Mouse (Mus musculus) bone marrow, adult 2 months (tissue): ENCODE measurements around the gene Med24.

Source experiments
- CTCF ChIP-seq: fragments of 200-500 bp; IDR thresholded peaks from 2 replicates; pipeline ENCODE4 v1.5.1; 2011; ENCODE audit warnings: low read length, control low read depth; ENCODE audit not compliant: control insufficient read depth, insufficient read depth
- POLR2A ChIP-seq: fragments of 200-500 bp; IDR thresholded peaks from 2 replicates; pipeline ENCODE4 v1.6.1; 2011; ENCODE audit warnings: low read depth, mild to moderate bottlenecking, control low read depth, low read length, borderline replicate concordance; ENCODE audit not compliant: control insufficient read depth

DNA sequence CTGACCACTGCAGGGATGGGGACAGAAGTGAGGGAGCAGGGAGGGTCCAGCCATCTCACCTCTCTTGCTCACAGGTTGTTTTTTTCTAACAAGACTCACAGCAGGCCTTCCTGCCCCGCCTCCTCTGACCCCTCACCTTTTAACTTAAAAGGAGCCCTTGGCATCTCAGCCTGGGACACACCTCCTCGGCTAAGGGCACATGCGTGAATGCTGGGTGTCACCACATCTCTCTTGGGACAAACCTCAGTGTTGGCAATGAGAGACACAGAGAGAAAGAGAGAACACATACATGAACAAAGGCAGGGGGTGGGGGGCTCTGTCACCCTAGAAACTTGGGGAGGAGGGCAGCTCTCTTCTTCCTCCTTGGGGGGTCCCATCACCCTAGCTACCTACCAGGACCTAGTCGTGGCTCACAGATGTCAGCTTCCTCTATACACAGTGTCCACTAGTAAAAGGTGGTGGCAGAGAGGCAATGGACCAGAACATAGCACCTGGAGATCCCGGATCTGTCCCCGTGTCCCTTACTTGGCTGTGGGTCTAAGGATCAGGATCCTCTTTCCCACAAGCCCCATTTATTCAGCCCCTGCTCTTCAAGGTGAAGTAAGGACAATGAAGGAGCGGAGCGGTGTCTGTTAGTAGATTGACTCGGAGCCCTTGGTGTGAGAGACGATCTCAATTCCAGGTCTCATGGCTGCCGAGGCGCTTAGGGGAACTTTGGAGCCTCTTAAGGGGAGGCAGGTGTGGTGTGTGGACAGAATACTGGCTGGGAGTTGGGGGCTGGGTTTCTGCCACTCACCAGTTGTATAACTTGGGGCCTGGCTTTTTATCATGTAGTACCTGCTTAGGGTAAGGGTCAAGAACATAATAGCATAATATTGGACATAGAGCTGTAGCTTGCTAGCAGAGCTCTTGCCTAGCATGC lies 17.0 kb upstream of the Med24 start:
- TF ChIP-seq CTCF: no peak
- no peak for TF ChIP-seq POLR2A
